Mouse (Mus musculus) c-Kit-positive CD71-positive TER-119-negative erythroid progenitor cells, embryonic 14.5 days (primary cell): Measurements from ENCODE around the gene Lgi1.
A peak's percentile ranks its signal among the peaks of the same experiment; 100 is the strongest.

Source experiments
- DNase-seq: peaks from one replicate; pipeline ENCODE4 v3.0.0-alpha.2; 2013; ENCODE audit warnings: low read depth

Gene Lgi1

GRCm38 (mm10) chr19:38327002-38327401 lies 62.7 kb downstream of the Lgi1 start:
- no peak for DNase-seq

GRCm38 (mm10) chr19:38328010-38328409 lies 63.7 kb downstream of the Lgi1 start:
- DNase-seq: peak; percentile 4

DNA sequence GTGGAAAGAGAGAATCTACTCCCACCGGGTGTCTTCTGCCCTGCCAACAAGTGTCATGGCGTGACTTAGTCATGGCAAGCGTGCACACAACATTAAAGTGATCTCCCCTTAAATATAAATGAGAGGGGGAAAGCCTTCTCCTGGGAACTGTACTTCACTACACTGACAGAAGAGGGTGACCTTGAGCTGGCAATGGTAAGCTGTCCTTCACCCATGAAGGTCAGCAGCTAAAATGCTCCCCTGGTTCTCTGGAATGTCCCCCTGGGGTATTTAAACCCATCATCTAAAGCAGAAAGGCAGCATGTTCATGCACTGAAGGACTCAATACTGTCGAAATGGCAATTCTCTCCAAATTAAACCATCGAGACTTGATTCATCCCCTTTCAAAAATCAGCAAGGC lies 64.9 kb downstream of the Lgi1 start:
- DNase-seq: no peak

DNA sequence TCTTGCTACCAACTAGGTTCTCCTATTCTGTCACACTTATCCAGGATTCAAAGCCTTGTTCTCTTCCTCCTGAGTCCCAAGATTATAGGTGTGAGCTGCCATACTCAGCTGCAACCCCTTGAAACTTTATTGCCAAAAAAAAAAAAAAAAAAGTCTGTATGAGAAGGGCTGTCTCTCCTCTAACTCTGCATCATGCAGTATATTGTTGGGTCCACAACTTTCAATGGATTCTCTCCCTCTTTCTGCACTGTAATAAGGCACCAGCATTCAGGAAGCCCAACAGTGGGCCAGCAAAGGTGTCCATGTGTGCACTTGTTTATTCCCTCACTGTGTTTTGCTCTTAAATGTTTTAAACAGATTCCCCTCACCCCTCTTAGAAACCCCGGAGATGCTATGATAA lies 66.7 kb downstream of the Lgi1 start:
- DNase-seq: no peak

DNA sequence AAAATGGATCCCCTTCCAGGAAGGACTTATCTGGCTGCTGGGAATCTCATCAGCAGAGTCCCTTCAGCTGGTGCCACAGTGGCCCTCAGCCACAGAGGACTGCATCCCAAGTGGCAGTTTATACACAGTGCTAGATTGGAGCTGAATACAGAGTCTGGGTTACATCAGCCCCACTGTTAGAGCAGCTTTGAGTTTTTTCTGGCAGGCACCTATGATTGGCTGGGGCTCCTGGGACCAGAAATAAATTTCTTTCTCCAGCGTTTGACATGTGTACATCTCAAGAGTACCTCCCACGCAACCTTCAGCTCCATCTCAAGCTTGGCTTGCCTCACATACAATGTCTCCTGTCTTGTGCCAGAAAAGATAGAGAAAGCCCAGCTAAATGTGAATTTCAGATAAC lies 67.9 kb downstream of the Lgi1 start:
- no peak for DNase-seq

DNA sequence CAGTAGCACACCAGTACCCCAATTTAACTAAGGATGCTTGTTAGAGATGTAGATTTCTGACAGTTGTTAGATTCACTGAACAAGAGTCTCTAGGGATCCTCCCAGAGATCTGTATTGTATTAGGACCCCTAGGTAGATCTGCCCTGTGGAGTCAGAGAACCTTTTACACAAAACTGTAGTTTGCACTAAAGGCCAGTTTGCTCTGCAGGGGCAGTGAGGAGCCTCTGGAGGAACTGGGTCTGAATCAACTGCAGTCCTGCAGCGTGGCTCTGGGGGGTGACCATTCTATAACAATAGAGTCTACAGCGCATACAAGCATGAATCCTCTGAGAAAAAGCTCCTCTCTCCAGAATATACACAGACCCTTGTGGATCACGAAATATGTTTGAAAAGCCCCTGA lies 68.5 kb downstream of the Lgi1 start:
- no peak for DNase-seq

- no peak for DNase-seq
Measured at GRCm38 (mm10) chr19:38336553-38336952, 72.2 kb downstream of the Lgi1 start.

- DNase-seq: no peak
Measured at GRCm38 (mm10) chr19:38337332-38337731, 73.0 kb downstream of the Lgi1 start.

DNA sequence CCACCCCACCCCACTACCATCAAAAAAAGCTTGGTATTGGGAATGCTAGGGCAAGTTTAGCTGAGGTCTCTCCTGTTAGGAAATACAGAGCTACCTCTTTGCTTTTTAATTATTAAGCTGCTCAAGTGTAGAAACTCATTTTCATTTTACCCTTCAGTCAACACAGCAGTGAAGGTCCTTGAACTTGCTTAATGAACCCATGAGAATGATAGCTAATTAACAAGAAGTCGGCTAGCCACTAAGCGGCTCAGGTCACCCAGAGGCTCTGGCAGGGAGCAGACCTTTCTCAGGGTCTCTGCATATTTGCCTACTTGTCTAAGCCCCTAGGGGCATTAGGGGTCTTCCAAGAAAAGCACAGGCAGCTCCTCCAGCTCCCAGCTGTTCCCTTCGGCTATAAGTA lies 75.4 kb downstream of the Lgi1 start:
- DNase-seq: no peak

DNA sequence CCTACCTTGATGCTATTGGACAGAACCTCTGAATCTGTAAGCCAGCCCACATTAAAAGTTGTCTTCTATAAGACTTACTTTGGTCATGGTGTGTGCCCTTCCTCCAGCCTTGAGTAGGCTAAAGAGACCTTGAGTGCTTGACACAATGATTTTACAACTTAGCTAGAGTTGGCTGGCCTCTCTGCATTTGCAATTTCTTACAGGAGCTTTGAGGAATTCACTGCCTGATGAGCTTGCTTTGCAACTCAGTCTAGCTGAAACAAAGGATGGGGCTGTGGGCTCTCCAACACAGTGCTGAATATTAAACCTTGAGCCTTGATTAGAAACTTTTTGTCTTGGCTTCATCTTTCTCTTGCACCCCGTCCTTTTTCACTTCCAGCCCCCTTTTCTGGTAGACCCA lies 78.9 kb downstream of the Lgi1 start:
- DNase-seq: no peak

DNA sequence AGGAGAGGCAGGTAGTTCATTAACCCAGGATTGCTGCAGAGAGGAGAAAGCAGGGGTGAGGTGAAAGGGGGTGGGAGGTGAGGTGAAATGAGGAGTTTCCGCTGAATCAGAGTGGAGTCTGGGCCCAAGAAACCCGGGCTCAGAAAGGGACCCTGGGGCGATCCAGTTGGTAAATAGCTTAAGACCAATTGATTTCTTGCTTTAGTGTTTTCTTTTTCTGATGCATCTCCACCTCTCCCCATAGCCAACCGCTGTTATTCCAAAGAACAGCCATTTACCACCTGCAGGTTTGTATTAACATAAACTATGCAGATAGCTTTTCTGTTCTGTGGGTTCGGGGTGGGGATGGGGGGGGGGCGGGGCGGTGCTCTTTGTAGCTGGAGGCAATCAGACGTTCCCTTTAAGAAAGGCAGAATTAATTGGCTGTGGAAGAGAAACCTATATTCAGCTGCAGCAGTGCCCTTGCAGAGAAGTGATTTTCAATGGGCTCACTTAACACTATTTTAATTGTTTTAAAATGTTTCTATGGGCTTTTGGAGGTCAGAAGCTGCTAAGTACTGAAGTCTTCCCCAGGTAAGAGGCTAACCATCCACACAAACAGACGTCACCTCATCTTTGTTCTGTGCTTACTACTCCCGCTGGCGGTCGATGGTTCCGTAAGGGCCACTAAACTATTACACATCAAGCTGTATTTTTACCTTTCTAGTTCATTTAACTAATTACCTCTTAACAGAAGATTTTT lies 84.1 kb downstream of the Lgi1 start:
- DNase-seq: no peak

DNA sequence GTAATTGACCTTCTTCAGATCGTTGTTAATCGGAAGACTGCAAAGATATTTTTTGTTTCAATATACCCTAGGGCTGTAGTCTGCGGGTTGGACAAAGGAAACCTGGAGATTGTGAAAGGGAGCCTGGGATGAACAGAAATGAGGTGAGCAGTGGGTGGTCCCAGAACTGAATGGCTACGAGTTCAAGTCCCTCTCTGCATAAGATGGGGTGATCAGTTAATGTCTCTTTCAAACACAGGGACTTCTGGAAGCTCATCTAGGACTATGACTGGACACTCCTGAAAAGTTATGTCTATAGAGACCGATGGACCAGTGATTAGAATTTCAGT lies 84.6 kb downstream of the Lgi1 start:
- DNase-seq: no peak

- DNase-seq: no peak
Measured at GRCm38 (mm10) chr19:38351202-38351601, 86.9 kb downstream of the Lgi1 start.

DNA sequence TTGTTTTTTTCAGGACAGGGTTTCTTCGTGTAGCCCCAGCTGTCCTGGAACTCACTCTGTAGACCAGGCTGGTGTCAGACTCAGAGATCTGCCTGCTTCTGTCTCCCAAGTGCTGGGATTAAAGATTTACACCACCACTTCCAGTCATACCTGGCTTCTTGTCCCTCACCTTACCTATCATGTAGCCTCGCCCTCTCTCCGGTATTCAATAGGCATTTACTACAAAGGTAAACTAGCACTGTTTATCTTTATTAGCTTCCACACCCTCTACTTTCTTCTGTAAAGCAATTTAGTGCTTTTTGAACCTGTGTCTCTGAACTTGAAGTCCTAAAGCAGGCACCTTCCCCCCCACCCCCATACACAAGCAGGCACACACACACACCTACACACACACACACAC lies 87.4 kb downstream of the Lgi1 start:
- DNase-seq: no peak

GRCm38 (mm10) chr19:38352495-38353130 lies 88.3 kb downstream of the Lgi1 start:
- DNase-seq: peak; percentile 32

- no peak for DNase-seq
Measured at GRCm38 (mm10) chr19:38354279-38354678, 89.9 kb downstream of the Lgi1 start.

- no peak for DNase-seq
Measured at GRCm38 (mm10) chr19:38354819-38355360, 90.6 kb downstream of the Lgi1 start.

GRCm38 (mm10) chr19:38356211-38356828 lies 92.0 kb downstream of the Lgi1 start:
- no peak for DNase-seq

- DNase-seq: no peak
Measured at GRCm38 (mm10) chr19:38357956-38358623, 93.8 kb downstream of the Lgi1 start.

DNA sequence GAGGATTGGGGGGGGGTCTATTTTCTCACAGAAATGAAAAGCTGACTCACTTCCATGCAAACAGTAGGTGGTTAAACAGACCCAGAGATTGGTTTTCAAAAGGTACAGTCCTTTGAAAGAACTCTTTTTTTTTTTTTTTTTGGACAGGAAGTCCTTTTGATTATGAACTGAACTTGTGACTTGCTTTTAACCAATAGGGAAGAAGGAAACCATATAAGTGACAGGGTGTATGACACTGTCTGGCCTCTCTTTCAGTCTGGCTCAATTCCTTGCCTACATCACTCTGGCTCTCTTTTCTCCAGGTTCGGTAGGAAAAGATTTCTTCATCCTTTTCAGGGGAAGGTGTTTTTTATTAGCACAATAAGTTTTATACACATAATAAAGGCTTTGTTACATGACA lies 95.0 kb downstream of the Lgi1 start:
- DNase-seq: no peak
